Mouse (Mus musculus) stomach, postnatal 0 days (tissue): Measurements from ENCODE around the gene 4930503B20Rik.

Source experiments
- CTCF ChIP-seq: IDR thresholded peaks from 2 replicates; pipeline ENCODE4 v1.5.1; 2016; ENCODE audit warnings: antibody characterized with exemption, low read depth, mild to moderate bottlenecking, moderate library complexity
- EP300 ChIP-seq: optimal IDR thresholded peaks from 2 replicates; pipeline ENCODE3; 2016; ENCODE audit warnings: antibody characterized with exemption

DNA sequence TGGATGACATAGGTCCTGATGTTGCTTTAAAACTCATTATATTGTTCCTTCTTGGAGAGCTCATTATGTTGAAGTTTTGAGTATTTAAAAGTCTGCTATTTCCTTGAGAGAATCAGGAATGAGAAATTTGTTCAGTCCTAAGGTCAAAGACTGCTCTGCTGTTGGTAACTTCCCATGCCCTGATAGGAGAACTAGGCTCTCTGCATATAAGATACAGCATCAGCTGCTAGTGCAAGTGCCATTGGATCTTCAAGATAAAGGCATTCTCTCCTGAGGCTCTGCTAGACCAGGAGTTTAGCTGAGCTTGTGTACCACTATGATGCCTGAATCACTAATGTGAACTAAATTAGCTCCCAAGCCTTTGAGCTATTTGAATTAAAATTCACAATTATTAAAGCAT lies 33.2 kb downstream of the 4930503B20Rik start:
- TF ChIP-seq CTCF, result no peak
- no peak for TF ChIP-seq EP300
